Mouse (Mus musculus): ENCODE results near the gene Hist2h3c2.
A peak's percentile ranks its signal among the peaks of the same experiment; 100 is the strongest.
"Not testable (repeated sequence)": the region's sequence is repeated elsewhere in the genome, so short reads cannot be mapped to it uniquely, and the experiment has no call there.

DNA sequence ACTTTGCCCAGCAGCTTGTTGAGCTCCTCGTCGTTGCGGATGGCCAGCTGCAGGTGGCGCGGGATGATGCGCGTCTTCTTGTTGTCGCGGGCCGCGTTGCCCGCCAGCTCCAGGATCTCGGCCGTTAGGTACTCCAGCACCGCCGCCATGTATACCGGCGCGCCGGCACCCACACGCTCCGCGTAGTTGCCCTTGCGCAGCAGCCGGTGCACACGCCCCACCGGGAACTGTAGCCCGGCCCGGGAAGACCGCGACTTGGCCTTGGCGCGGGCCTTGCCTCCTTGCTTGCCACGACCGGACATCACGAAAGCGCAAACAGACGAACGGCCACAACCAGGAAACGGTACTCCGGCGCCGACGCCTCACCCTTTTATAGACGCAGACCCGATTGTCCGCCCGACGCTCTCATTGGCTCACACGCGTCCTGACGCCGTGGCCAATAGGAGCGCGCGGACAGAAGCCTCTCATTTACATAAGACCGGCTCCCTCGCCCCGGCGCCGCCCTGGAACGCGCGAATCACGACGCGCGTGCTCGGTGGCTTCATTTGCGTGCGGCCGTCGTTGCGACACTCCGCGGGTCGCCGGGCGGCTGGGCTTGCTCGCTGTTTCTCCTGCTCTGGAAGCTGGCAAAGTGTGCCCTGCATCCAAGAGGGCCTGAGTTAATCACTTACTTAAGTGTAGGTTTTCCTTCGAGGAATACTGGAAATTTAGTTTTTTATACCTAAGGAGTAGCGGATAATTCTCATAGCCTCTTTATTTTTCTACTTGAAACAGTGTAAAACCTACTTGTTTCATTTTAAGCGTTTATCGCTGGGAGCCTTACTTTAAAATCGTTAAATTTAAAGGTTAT is 1.2 kb upstream of the Hist2h3c2 start, which contains the start of gene Hist2h2aa2:
- TF ChIP-seq POLR2A (IDR thresholded peaks at IDR 0.05; ENCODE audit: borderline replicate concordance, insufficient read depth, low read length), result peak; percentile 52; the same call in 1 of the 2 replicates
- not testable (repeated sequence) for TF ChIP-seq CTCF (IDR thresholded peaks at IDR 0.05; ENCODE audit: borderline replicate concordance, insufficient read depth, low read depth, low read length)

Measured in cerebellum, adult 2 months (tissue).